Comparison of ENCODE assay signal across 9 mouse cellular contexts in genomic region chr3:88494836-88495628, GRCm38 (mm10). TPM values are rescaled to one million over a fixed set of nuclear protein-coding genes. Genes with fewer than 3 reads are reported as not detected.
A peak's percentile ranks its signal among the peaks of the same experiment; 100 is the strongest.
DNase-seq lines count a peak whose midpoint lies in the region; ATAC-seq and TF ChIP-seq lines count a peak whose summit lies in the region.
"Had no signal": no experiment of that assay in that cellular context is flagged by ENCODE, and none has a peak within 500 bp of the region (broad histone marks: within the 10 kb centered on the region; RNA-seq: fewer than 3 reads in every experiment).

No protein-coding gene starts in this region.

- TF ChIP-seq EP300 in liver, embryonic 14.5 days (IDR thresholded peaks at IDR 0.05; ENCODE audit: low read depth) = no peak

- H3K9me3 ChIP-seq in embryonic facial prominence, embryonic 15.5 days (replicated peaks) = no peaks in the 10 kb centered on the region
- H3K9me3 ChIP-seq in liver, embryonic 14.5 days (ENCODE audit: control insufficient read depth, low read length) = no peaks in the 10 kb centered on the region
- no peaks in the 10 kb centered on the region for H3K9me3 ChIP-seq in stomach, embryonic 15.5 days
- H3K9me3 ChIP-seq in forebrain, embryonic 13.5 days (replicated peaks) = no peaks in the 10 kb centered on the region
- H3K9me3 ChIP-seq: midbrain, embryonic 12.5 days had no signal

- H3K4me1 ChIP-seq in embryonic facial prominence, embryonic 15.5 days = peaks cover 86% of the 10 kb centered on the region
- H3K4me1 ChIP-seq in liver, embryonic 14.5 days (replicated peaks; ENCODE audit: control insufficient read depth in 2 of 2, insufficient read depth in 2 of 2, low read length in 1 of 2) = peaks cover 72 to 73% of the 10 kb centered on the region in 2 experiments
- peaks cover 50% of the 10 kb centered on the region for H3K4me1 ChIP-seq in stomach, embryonic 15.5 days
- peaks cover 17% of the 10 kb centered on the region for H3K4me1 ChIP-seq in forebrain, embryonic 13.5 days

- H3K4me2 ChIP-seq in embryonic facial prominence, embryonic 15.5 days (replicated peaks) = peak overlapping the region; percentile 21; the same call in 1 of the 2 replicates
- peak overlapping the region; percentile 99 for H3K4me2 ChIP-seq in liver, embryonic 14.5 days (ENCODE audit: low read depth)
- peak overlapping the region; percentile 8; the same call in 1 of the 2 replicates for H3K4me2 ChIP-seq in stomach, embryonic 15.5 days
- no peak overlapping the region for H3K4me2 ChIP-seq in forebrain, embryonic 13.5 days
- H3K4me2 ChIP-seq: midbrain, embryonic 12.5 days had no signal

- H3K9ac ChIP-seq in embryonic facial prominence, embryonic 15.5 days = 0 out of 2 replicates have a peak overlapping the region, but pooled peaks have one; percentile 5
- peak overlapping the region; percentile 55 for H3K9ac ChIP-seq in liver, embryonic 14.5 days (replicated peaks)
- no peak overlapping the region for H3K9ac ChIP-seq in stomach, embryonic 15.5 days
- H3K9ac ChIP-seq in forebrain, embryonic 13.5 days = no peak overlapping the region
- H3K9ac ChIP-seq: midbrain, embryonic 12.5 days had no signal

- no peak for ATAC-seq in embryonic facial prominence, embryonic 15.5 days (ENCODE audit: insufficient number of reproducible peaks, low FRiP score, low TSS enrichment, low read depth)
- ATAC-seq in liver, embryonic 14.5 days (ENCODE audit: insufficient read depth) = peak; percentile 48
- ATAC-seq in stomach, embryonic 15.5 days (ENCODE audit: insufficient read depth, low FRiP score, low read depth) = peak; percentile 17; the same call in 1 of the 2 replicates
- no peak for ATAC-seq in forebrain, embryonic 13.5 days

- no peak overlapping the region for H3K4me3 ChIP-seq in embryonic facial prominence, embryonic 15.5 days (replicated peaks)
- peak overlapping the region; percentile 20 to 33; a peak in 3 of 4 replicates for H3K4me3 ChIP-seq in liver, embryonic 14.5 days (ENCODE audit: insufficient read depth in 1 of 2, low read depth in 2 of 2, low read length in 2 of 2)
- H3K4me3 ChIP-seq in stomach, embryonic 15.5 days (replicated peaks) = no peak overlapping the region
- no peak overlapping the region for H3K4me3 ChIP-seq in forebrain, embryonic 13.5 days
- H3K4me3 ChIP-seq: midbrain, embryonic 12.5 days had no signal

- H3K27ac ChIP-seq in embryonic facial prominence, embryonic 15.5 days (replicated peaks) = peak overlapping the region; percentile 98
- H3K27ac ChIP-seq in liver, embryonic 14.5 days = peak overlapping the region; percentile 94
- H3K27ac ChIP-seq in stomach, embryonic 15.5 days = peak overlapping the region; percentile 98
- no peak overlapping the region for H3K27ac ChIP-seq in forebrain, embryonic 13.5 days
- H3K27ac ChIP-seq: midbrain, embryonic 12.5 days had no signal

- WGBS in embryonic facial prominence, embryonic 15.5 days = 45% methylated on average over 9 of the region's 9 CpGs
- 10% methylated on average over 9 of the region's 9 CpGs for WGBS in liver, embryonic 14.5 days (ENCODE audit: insufficient replicate concordance)
- WGBS in stomach, embryonic 15.5 days = 50% methylated on average over 9 of the region's 9 CpGs
- 68% methylated on average over 9 of the region's 9 CpGs for WGBS in forebrain, embryonic 13.5 days

- TF ChIP-seq CTCF in liver, embryonic 14.5 days (IDR thresholded peaks at IDR 0.05; ENCODE audit: low read depth) = no peak

- peaks cover 35% of the 10 kb centered on the region for H3K36me3 ChIP-seq in embryonic facial prominence, embryonic 15.5 days
- peaks cover 34% of the 10 kb centered on the region for H3K36me3 ChIP-seq in liver, embryonic 14.5 days (replicated peaks; ENCODE audit: control insufficient read depth, insufficient read depth, low read depth)
- H3K36me3 ChIP-seq in stomach, embryonic 15.5 days = no peaks in the 10 kb centered on the region
- no peaks in the 10 kb centered on the region for H3K36me3 ChIP-seq in forebrain, embryonic 13.5 days (ENCODE audit: poor library complexity, severe bottlenecking)
- H3K36me3 ChIP-seq: midbrain, embryonic 12.5 days had no signal

- DNase-seq in kidney, adult 9 months = peak; percentile 51
- no peak for DNase-seq in kidney, adult 11 months
- DNase-seq in MEL-GATA-1-ER (ENCODE audit: extremely low read depth, low read depth) = peak; percentile 99
- DNase-seq in heart, postnatal 4 days = peak; percentile 82
- peak; percentile 65 to 73 (median 72) for DNase-seq in liver, embryonic 14.5 days (ENCODE audit: low read depth in 3 of 3, low spot score in 3 of 3)

- no peaks in the 10 kb centered on the region for H3K27me3 ChIP-seq in embryonic facial prominence, embryonic 15.5 days
- H3K27me3 ChIP-seq in liver, embryonic 14.5 days (ENCODE audit: control insufficient read depth, insufficient read depth, low read length) = no peaks in the 10 kb centered on the region
- H3K27me3 ChIP-seq in stomach, embryonic 15.5 days (replicated peaks) = no peaks in the 10 kb centered on the region
- no peaks in the 10 kb centered on the region for H3K27me3 ChIP-seq in forebrain, embryonic 13.5 days

RNA-seq across cellular contexts. Expression of gene Lmna, which starts 14.7 kb away (rescaled TPM):
- polyA plus RNA-seq in embryonic facial prominence, embryonic 15.5 days (2015; fragmentation: Nextera tagmentation; extraction: Ambion mirVana) = 625 and 678 TPM in 2 replicates
- 100 to 1,000 TPM; 178 to 181 TPM for total RNA-seq in heart, postnatal 4 days (2021)
- polyA plus RNA-seq in liver, embryonic 14.5 days (2012; rRNA removed) = 45.2 and 58.7 TPM in 2 replicates
- 115 and 132 TPM in 2 replicates for polyA plus RNA-seq in liver, embryonic 14.5 days (2014; fragmentation: Nextera tagmentation; extraction: Ambion mirVana)
- polyA plus RNA-seq in stomach, embryonic 15.5 days (2015; fragmentation: Nextera tagmentation; extraction: Ambion mirVana) = 179 and 214 TPM in 2 replicates
- 12.1 and 15.5 TPM in 2 replicates for polyA plus RNA-seq in forebrain, embryonic 13.5 days (2015; fragmentation: Nextera tagmentation; extraction: Ambion mirVana)

RNA-seq across cellular contexts. Expression of gene Sema4a, which starts 34.0 kb away (rescaled TPM):
- 18.5 and 21.9 TPM in 2 replicates for polyA plus RNA-seq in embryonic facial prominence, embryonic 15.5 days (2015; fragmentation: Nextera tagmentation; extraction: Ambion mirVana)
- 1 to 10 TPM; 1.5 to 1.7 TPM for total RNA-seq in heart, postnatal 4 days (2021)
- 12.7 and 17.8 TPM in 2 replicates for polyA plus RNA-seq in liver, embryonic 14.5 days (2012; rRNA removed)
- 9.1 and 10.5 TPM in 2 replicates for polyA plus RNA-seq in liver, embryonic 14.5 days (2014; fragmentation: Nextera tagmentation; extraction: Ambion mirVana)
- 22.3 and 25.1 TPM in 2 replicates for polyA plus RNA-seq in stomach, embryonic 15.5 days (2015; fragmentation: Nextera tagmentation; extraction: Ambion mirVana)
- 13.7 and 16.7 TPM in 2 replicates for polyA plus RNA-seq in forebrain, embryonic 13.5 days (2015; fragmentation: Nextera tagmentation; extraction: Ambion mirVana)

RNA-seq across cellular contexts. Expression of gene Mex3a, which starts 37.2 kb away (rescaled TPM):
- polyA plus RNA-seq in embryonic facial prominence, embryonic 15.5 days (2015; fragmentation: Nextera tagmentation; extraction: Ambion mirVana) = 22.5 and 22.8 TPM in 2 replicates
- 10 to 100 TPM; 11.7 TPM for total RNA-seq in heart, postnatal 4 days (2021)
- 1.1 and 1.3 TPM in 2 replicates for polyA plus RNA-seq in liver, embryonic 14.5 days (2012; rRNA removed)
- 0.74 and 0.82 TPM in 2 replicates for polyA plus RNA-seq in liver, embryonic 14.5 days (2014; fragmentation: Nextera tagmentation; extraction: Ambion mirVana)
- polyA plus RNA-seq in stomach, embryonic 15.5 days (2015; fragmentation: Nextera tagmentation; extraction: Ambion mirVana) = 11.9 and 12.1 TPM in 2 replicates
- polyA plus RNA-seq in forebrain, embryonic 13.5 days (2015; fragmentation: Nextera tagmentation; extraction: Ambion mirVana) = 51.5 and 52.6 TPM in 2 replicates

RNA-seq across cellular contexts. Expression of gene Rab25, which starts 53.1 kb away (rescaled TPM):
- 96.3 and 107 TPM in 2 replicates for polyA plus RNA-seq in embryonic facial prominence, embryonic 15.5 days (2015; fragmentation: Nextera tagmentation; extraction: Ambion mirVana)
- total RNA-seq in heart, postnatal 4 days (2021) = not detected
- 0.39 and 0.52 TPM in 2 replicates for polyA plus RNA-seq in liver, embryonic 14.5 days (2012; rRNA removed)
- 0.25 TPM in 1 of 2 replicates, not detected in the other for polyA plus RNA-seq in liver, embryonic 14.5 days (2014; fragmentation: Nextera tagmentation; extraction: Ambion mirVana)
- polyA plus RNA-seq in stomach, embryonic 15.5 days (2015; fragmentation: Nextera tagmentation; extraction: Ambion mirVana) = 86.9 and 90.6 TPM in 2 replicates
- polyA plus RNA-seq in forebrain, embryonic 13.5 days (2015; fragmentation: Nextera tagmentation; extraction: Ambion mirVana) = not detected in 2 replicates

RNA-seq across cellular contexts. Expression of gene Lamtor2, which starts 57.8 kb away (rescaled TPM):
- polyA plus RNA-seq in embryonic facial prominence, embryonic 15.5 days (2015; fragmentation: Nextera tagmentation; extraction: Ambion mirVana) = 183 and 199 TPM in 2 replicates
- 10 to 100 TPM; 81.9 to 89.1 TPM for total RNA-seq in heart, postnatal 4 days (2021)
- 63.1 and 73.1 TPM in 2 replicates for polyA plus RNA-seq in liver, embryonic 14.5 days (2012; rRNA removed)
- 60.5 and 62.0 TPM in 2 replicates for polyA plus RNA-seq in liver, embryonic 14.5 days (2014; fragmentation: Nextera tagmentation; extraction: Ambion mirVana)
- polyA plus RNA-seq in stomach, embryonic 15.5 days (2015; fragmentation: Nextera tagmentation; extraction: Ambion mirVana) = 193 and 198 TPM in 2 replicates
- polyA plus RNA-seq in forebrain, embryonic 13.5 days (2015; fragmentation: Nextera tagmentation; extraction: Ambion mirVana) = 170 and 180 TPM in 2 replicates

Comparison
In these comparisons a context has a peak if more than half of its experiments do, and no peak if none do; other contexts are left out.
1. ATAC-seq: peak in liver, embryonic 14.5 days (single experiment) and stomach, embryonic 15.5 days (single experiment); none in embryonic facial prominence, embryonic 15.5 days (single experiment) and forebrain, embryonic 13.5 days (single experiment).
2. H3K4me3 ChIP-seq: peak in liver, embryonic 14.5 days (2 of 2); none in embryonic facial prominence, embryonic 15.5 days (single experiment), stomach, embryonic 15.5 days (single experiment) and forebrain, embryonic 13.5 days (single experiment).
3. H3K9ac ChIP-seq: peak in embryonic facial prominence, embryonic 15.5 days (single experiment) and liver, embryonic 14.5 days (single experiment); none in stomach, embryonic 15.5 days (single experiment) and forebrain, embryonic 13.5 days (single experiment).